Mouse (Mus musculus): ENCODE data around the gene E030030I06Rik. TPM values are rescaled to one million over a fixed set of nuclear protein-coding genes. Genes with fewer than 3 reads are reported as not detected.
"Not testable (repeated sequence)": the region's sequence is repeated elsewhere in the genome, so short reads cannot be mapped to it uniquely, and the experiment has no call there.

The E030030I06Rik gene
- total RNA-seq (2021): 1 to 10 TPM; 1.1 to 1.2 TPM
- long read RNA-seq, experiment 1, partial matches to known transcripts: 0 of 1 reads
- long read RNA-seq, experiment 1, other reads (novel, unspliced or antisense): 0 of 1 reads
- long read RNA-seq, experiment 2: 0 reads

- peak in 1 of 2 experiments; percentile 65 for DNase-seq
Observed at GRCm38 (mm10) chr10:22149073-22149690, at the start of gene E030030I06Rik. Gene E030030I06Rik, minus strand, starts transcription at chr10:22149270.

GRCm38 (mm10) chr10:22191035-22191434, 42.0 kb upstream of the E030030I06Rik start:
- not testable (repeated sequence) for DNase-seq

- DNase-seq: not testable (repeated sequence)
Observed at GRCm38 (mm10) chr10:22176515-22176914, 27.4 kb upstream of the E030030I06Rik start.

GRCm38 (mm10) chr10:22174190-22174487, 25.1 kb upstream of the E030030I06Rik start:
- DNase-seq: not testable (repeated sequence)

GRCm38 (mm10) chr10:22173335-22174189, 24.5 kb upstream of the E030030I06Rik start:
- not testable (repeated sequence) for DNase-seq

- DNase-seq: not testable (repeated sequence)
Observed at GRCm38 (mm10) chr10:22172431-22173334, 23.6 kb upstream of the E030030I06Rik start.

GRCm38 (mm10) chr10:22169116-22169515, 20.0 kb upstream of the E030030I06Rik start:
- not testable (repeated sequence) for DNase-seq

GRCm38 (mm10) chr10:22167061-22167460, 18.0 kb upstream of the E030030I06Rik start:
- not testable (repeated sequence) for DNase-seq

- DNase-seq: not testable (repeated sequence)
Observed at GRCm38 (mm10) chr10:22166025-22166424, 17.0 kb upstream of the E030030I06Rik start.

- not testable (repeated sequence) for DNase-seq
Observed at GRCm38 (mm10) chr10:22165328-22166003, 16.4 kb upstream of the E030030I06Rik start.

- peak; percentile 68 to 85 for DNase-seq
Observed at GRCm38 (mm10) chr10:22163705-22164583, 14.9 kb upstream of the E030030I06Rik start.

GRCm38 (mm10) chr10:22163279-22163678, 14.2 kb upstream of the E030030I06Rik start:
- DNase-seq: not testable (repeated sequence)

GRCm38 (mm10) chr10:22159581-22160140, 10.6 kb upstream of the E030030I06Rik start:
- DNase-seq: no peak

GRCm38 (mm10) chr10:22159131-22159561, 10.1 kb upstream of the E030030I06Rik start:
- no peak for DNase-seq

GRCm38 (mm10) chr10:22158310-22158999, 9.4 kb upstream of the E030030I06Rik start, which contains the start of the genes Raet1e and H60b:
Gene Raet1e, plus strand, starts transcription at chr10:22158569.
Gene H60b, plus strand, starts transcription at chr10:22158586.
- peak; percentile 47 to 59 for DNase-seq

GRCm38 (mm10) chr10:22154871-22155799, 6.1 kb upstream of the E030030I06Rik start:
- no peak for DNase-seq

- DNase-seq: peak in 1 of 2 experiments; percentile 49
Observed at GRCm38 (mm10) chr10:22154127-22154526, 5.1 kb upstream of the E030030I06Rik start.

GRCm38 (mm10) chr10:22153147-22153690, 4.1 kb upstream of the E030030I06Rik start:
- DNase-seq: peak in 1 of 2 experiments; percentile 41
